Mouse (Mus musculus) heart, adult 11 months (tissue): ENCODE measurements around the gene Grik5.

ENCODE experiments used
- DNase-seq: peaks from one replicate; pipeline ENCODE4 v3.0.0; 2022

Gene Grik5

DNA sequence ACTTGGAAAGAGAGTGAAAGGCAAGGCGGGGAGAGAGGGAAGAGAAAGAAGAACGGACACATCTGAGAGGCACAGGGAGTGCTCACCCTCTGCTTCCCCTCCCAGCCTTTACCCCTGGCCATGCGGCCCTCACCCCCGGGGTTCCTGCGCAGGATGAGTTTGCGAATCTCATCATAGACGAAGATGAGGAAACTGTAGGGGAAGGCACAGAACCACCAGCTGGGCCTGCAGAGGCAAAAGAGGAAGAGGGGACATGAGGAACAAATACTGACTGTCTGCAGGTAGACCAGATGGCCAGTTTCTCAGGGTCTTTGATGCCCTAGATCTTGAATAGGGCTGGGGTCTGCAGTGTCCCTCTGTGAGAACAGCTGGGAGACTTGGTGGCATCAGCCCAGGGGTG, 93.4 kb downstream of the Grik5 start:
- DNase-seq, result no peak

- no peak for DNase-seq
Observed at GRCm38 (mm10) chr7:24974893-24975595, 97.1 kb downstream of the Grik5 start.

GRCm38 (mm10) chr7:24973902-24974301, 98.2 kb downstream of the Grik5 start:
- DNase-seq, result no peak

GRCm38 (mm10) chr7:24973208-24973607, 98.9 kb downstream of the Grik5 start:
- no peak for DNase-seq

DNA sequence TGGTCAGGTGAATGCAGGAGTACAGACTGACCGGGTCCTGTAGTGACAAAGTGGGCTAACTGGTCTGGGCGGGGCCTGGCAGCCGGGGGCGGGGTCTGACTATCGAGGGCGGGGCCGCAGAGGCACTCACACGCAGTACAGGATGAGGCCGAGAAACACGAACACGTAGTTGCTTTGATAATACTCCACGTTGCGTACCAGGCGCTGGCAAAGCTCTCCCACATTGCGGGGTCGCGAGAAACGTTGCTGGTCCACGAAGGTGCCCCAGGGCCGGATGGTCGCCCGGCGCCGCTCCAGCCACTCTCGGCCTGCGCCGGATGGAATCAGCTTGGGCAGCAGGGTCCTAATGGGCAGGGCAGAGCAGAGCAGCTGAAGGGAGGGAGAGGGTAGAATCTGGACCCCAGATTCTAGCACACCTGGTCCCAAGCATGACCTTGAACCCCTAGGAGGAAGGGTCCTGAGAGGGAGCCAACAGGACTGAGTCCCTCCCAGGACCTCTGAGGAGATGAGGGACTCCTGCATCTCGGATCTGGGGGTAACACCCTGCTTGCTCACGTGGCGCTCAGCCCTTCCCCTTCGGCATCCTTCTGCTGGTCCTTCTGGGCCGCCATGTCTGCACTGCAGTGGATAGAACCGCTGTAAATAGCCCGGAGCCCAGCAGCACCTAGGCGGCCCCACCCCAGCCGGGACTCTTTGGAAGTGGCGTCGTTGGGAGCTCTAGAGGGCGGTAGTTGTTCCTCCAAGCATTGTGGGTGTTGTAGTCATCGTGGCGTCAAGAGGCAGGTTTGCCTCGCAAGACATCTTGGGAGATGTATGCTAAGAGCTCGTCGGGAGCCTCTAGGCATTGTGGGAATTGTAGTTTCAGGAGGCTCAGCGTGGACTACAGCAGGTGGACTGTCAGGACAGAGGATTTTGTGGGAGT, 99.9 kb downstream of the Grik5 start, which contains the start of gene Rabac1:
Rabac1 (minus strand) TSS at position 783 of the 922 bp plus-strand sequence.
- peak; percentile 100 for DNase-seq

DNA sequence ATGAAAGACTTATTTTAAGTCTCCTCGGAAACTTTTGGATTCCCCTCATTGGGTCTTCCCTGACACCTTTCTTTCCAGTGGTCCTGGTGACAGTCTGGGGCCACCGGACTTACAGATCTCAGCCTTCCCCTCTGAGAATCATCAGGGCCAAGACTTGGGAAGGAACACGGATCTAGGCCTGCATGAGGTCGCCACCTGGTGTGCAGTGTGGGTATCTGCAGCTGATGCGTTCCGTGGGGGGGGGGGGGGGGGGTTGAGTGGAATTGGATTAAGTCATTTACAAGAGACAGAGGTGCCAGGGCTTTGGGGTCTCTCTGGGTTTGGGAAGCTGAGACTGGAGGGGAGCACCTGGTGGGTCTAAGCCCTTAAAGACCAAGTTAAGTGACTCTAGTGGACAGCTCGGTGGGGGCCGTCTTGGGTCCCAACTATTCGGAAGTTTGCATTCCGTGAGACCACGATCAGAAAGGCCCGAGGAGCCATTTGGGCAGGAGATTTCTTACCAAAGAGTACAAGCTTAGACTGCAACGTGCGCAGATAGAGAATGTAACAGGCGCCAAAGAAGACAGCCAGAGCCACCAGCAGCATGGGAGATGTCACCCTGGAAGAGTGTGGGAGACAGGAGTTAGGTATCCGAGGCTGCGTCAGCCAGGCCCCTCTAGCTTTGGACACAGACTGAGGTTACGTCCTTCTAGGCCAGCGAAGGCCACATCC, 100.7 kb downstream of the Grik5 start:
- DNase-seq, result peak; percentile 95

- peak; percentile 84 for DNase-seq
Observed at GRCm38 (mm10) chr7:24970341-24970740, 101.8 kb downstream of the Grik5 start.

DNA sequence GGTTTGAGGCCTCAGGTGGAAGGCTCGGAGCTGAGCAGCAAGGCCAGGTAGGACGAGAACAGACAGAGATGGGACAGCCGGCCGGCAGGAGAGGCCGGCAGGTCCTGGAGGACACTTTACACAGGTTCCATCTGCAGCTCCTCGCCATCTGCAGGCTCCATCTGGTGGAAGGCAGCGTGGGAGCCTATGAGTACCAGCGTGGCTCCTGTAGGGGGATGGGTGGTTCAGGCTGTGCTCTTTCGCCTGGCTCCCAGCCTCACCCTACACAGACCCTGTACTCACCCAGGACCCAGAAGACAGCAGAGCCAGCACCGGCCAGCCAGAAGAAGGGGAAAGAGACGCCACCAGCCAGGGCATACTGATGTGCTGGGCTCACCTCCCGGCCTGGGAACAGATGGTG, 102.3 kb downstream of the Grik5 start:
- DNase-seq, result peak; percentile 86

DNA sequence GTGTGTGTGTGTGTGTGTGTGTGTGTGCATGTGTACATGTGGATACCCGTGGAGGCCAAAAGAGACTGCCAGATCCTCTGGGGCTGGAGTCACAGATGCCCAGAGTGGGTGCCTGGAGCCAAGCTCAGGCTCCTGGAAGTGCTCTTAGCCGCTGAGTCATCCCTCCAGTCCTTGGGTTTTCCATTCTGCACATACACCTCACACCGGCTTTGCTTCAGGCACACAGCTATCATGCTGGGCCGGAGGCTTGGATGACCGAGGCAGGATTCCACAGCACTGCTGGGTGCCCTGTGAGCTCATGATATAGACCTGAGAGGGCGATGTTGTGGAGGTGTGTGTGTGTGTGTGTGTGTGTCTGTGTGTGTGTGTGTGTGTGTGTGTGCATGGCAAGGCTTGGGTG, 103.7 kb downstream of the Grik5 start:
- no peak for DNase-seq

- DNase-seq, result peak; percentile 83
Observed at GRCm38 (mm10) chr7:24967966-24968365, 104.2 kb downstream of the Grik5 start.

DNA sequence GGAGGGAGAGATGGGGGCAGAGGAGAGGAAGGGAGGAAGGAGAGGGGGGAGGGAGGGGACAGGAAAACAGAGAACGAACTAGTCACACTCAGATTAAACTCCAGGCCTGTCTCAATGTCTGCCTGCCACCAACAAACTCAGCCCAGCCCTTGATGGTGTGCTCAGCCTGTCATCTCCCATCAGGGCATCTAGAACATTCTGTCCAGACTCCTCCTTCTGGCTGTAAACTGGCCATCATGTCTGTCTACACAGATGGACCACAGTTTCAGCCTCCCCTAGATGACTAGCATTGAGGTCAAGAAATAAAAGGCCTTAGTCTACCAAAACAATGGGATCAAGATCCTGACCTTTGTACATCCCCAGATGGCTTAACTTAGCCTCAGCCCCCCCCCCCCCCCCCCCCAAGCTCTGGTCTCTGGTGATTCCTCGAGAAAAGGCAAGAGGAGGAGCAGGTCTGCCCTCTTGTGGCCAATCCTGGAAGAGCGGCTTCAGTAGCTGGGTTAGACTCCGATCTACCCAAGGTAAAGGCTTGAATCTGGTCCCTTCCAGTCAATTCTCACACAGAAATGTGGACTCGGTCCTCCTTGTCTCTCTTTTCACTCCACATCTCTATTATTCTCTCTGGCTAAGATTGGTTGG, 107.1 kb downstream of the Grik5 start:
- peak; percentile 97 for DNase-seq

GRCm38 (mm10) chr7:24964288-24964687, 107.9 kb downstream of the Grik5 start:
- DNase-seq, result no peak
